Mouse (Mus musculus): ENCODE results near the gene Erp29.

The Erp29 gene

GRCm38 (mm10) chr5:121448450-121448849 is 3.9 kb downstream of the Erp29 start:
- DNase-seq, result peak in 1 of 2 experiments; percentile 19

DNA sequence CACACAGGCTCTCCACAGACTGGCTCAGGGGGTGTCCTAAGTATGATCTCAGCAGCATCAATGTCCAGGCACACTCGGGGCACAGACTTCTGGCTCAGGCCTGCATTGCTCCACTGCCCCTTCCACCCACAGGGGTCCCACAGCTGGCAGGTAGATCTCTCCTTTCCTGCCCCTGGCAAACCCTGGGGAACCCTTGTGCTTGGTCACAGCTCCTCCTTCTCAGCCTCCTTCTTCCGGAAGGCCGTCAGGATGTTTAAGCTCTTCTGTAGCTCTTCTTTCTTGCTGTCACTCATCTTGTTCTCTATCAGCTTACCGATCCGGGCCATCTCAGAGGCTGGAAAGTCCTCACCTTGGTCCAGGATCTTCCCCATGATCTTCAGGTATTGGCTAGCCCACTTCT is 7.4 kb downstream of the Erp29 start:
- no peak for DNase-seq

DNA sequence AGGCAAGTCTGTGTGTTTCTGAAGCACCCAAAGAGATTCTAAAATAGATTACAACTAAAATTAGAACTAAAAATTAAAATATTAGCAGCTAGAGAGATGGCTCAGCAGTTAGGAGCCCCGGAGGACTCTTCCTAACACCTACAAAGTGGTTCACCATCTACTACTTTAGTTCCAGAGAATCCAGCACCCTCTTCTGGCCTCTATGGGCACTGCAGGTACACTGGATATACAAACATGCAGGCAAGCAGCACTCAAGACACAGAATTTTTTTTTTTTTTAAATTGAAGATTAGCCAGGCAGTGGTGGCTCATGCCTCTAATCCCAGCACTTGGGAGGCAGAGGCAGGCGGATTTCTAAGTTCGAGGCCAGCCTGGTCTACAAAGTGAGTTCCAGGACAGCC is 8.8 kb downstream of the Erp29 start:
- peak in 1 of 2 experiments; percentile 40 for DNase-seq

- no peak for DNase-seq
Observed at GRCm38 (mm10) chr5:121438756-121439155, 13.6 kb downstream of the Erp29 start.

GRCm38 (mm10) chr5:121438131-121438530 is 14.2 kb downstream of the Erp29 start:
- DNase-seq, result no peak

DNA sequence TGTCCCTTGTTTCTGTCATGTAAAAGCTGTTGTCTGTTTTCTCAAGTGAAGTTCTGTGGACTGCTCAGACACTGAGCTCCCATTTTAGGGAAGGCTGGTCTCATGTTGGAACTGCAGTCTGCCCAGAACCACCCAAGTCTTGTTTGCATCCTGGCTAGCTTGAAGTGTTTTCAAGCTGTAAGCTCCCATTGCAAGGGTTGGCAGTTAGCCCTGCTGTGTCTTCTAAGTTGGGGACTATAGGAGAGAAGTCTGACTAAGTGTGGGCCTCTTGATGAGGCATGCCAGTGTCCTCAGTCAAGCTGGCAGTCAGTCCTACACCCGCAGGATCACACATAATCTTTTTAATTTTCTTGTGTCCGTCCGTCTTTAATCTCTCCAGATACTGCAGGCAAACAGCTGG is 23.4 kb downstream of the Erp29 start:
- no peak for DNase-seq

GRCm38 (mm10) chr5:121423297-121423696 is 29.0 kb downstream of the Erp29 start:
- DNase-seq, result no peak

GRCm38 (mm10) chr5:121422787-121423186 is 29.5 kb downstream of the Erp29 start:
- no peak for DNase-seq

DNA sequence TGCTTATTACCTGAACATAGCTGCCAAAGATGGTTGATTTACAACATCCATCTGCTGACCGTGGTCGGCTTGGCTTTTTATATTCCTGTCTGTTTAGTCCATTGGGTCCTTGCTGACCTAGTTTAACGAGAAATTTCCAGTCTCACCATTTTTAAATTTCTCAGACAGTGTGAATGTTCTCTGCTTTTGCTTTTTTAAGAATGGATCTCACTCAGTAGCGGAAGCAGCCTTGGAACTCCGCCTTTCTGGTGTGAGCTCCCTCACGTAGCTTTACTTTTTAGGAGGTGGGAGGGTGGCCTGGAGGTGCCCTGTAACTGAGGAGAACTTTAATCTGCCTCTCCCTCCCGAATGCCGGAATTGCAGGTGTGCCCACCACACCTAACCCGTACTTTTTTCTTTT is 31.6 kb downstream of the Erp29 start:
- no peak for DNase-seq

GRCm38 (mm10) chr5:121410975-121411374 is 41.3 kb downstream of the Erp29 start:
- no peak for DNase-seq

GRCm38 (mm10) chr5:121407856-121408255 is 44.5 kb downstream of the Erp29 start:
- no peak for DNase-seq

GRCm38 (mm10) chr5:121400849-121401248 is 51.5 kb downstream of the Erp29 start:
- no peak for DNase-seq

DNA sequence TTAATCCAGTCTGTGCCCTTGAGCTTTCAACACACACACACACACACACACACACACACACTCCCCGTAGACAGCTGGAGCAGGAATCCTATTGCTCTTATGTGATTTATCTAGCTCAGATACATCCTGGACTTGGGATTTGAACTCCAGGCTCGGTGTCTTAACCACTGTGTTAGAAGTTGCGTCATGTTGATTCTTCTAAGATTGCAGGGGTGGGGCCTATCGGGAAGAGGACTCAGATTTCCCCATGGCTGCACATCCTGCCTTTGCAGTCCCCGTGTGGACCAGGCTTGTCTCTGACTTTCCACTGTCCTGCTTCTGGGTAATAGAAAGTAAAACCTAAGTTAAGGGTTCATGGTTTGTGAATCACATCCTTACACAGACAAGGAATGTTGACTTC is 52.2 kb downstream of the Erp29 start:
- DNase-seq, result no peak

DNA sequence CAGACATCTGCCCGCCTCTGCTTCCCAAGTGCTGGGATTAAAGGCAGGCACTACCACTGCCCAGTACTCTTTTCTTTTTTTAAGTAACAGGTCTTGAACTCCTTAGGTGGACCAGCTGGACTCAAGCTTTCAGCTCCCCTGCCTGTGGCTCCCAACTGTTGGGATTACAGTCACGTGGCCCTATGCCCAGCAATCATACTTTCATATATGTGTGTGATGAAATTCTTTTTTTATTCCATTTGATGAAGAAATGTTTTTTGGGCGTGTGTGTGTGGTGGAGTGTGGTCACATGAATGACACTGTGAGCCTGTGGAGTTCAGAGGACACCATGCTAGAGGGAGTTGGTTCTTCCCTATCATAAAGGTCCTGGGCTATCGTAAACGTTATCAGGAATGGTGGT is 52.8 kb downstream of the Erp29 start:
- no peak for DNase-seq

- DNase-seq, result no peak
Observed at GRCm38 (mm10) chr5:121398965-121399462, 53.3 kb downstream of the Erp29 start.

DNA sequence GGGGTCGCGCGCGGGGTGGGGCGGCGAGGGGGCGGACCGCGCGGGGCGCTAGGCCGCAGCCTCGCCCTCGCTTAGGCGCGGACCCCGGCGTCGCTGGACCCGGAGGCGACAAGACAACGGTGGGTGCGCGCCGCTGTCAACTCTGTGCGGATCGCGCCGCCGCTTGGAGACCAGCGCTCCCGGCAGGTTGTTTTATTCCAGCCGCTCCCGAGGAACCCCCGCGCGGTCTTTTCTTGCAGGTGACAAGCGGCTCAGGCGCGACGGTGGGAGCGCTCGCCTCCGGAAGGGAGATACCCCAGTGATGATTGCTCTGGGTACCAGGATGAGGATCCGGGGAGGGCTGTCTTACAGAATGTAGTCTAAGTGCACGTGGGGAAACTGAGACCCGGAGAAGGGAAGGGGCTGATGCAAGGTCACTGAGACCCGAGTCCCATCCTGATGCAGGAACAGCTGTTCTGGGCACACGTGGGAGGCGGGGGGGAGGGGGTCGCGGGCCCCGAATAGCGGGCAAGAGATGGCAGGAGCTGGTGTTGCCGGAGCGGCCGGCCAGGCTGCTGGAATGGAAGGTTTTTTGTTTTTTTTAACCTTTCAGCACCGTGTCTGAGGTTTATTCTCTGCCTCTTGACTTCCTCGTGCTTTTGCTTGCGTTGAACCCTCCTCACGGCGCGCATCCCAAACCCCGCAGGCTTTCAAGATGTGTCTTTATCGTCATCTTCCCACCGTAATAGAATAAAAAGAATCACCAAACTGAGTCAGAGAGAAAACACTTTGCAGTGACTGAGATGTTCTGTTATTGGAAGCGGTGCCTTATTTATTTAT is 54.0 kb downstream of the Erp29 start:
- no peak for DNase-seq

DNA sequence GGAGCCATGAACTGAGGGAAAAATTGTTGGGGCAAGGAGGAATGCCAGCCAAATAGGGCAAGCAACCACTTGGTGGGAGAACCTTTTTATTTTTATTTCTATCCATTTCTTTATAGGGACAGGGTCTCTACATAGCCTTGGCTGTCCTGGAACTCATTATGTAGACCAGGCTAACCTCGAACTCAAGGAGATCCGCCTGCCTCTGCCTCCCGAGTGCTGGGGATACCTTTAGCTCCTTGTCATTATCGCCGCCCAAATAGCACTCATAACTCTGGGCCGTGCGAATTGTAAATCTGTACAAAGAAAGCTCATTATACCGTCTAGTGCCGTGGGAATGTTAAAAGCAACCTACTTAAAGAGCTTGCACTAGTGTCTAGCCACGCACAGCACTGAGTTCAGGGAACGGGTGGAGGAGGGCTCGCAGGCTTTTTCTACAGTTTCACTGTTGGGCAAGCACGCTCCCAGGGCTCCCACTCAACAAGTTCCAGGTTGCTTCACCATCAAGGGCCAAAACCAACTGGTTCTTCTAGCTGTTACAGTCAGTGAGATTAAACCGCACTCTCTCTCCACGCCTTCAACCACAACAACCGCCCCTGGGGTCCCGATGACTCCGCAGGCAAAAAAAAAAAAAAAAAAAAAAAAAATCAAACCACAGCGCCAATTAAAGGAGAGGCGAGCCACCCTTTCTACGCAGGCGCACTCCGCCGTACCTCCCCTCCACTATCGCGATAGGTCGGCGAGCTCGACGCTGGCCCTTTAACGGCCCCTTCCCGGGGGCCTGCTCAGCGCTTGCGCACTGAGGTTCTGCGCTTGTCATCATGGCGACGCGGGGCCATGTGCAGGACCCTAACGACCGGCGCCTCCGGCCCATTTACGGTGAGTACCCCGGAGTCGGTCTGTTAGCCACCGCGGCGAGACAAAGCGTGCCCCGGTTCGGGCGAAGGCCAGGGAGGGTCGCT is 54.8 kb downstream of the Erp29 start, which contains the start of gene Naa25:
TSS of gene Naa25 (plus strand) at position 750 of the 959 bp plus-strand sequence.
- peak; percentile 91 to 92 for DNase-seq

GRCm38 (mm10) chr5:121395621-121396020 is 56.7 kb downstream of the Erp29 start:
- no peak for DNase-seq

GRCm38 (mm10) chr5:121393402-121393801 is 58.9 kb downstream of the Erp29 start:
- no peak for DNase-seq

DNA sequence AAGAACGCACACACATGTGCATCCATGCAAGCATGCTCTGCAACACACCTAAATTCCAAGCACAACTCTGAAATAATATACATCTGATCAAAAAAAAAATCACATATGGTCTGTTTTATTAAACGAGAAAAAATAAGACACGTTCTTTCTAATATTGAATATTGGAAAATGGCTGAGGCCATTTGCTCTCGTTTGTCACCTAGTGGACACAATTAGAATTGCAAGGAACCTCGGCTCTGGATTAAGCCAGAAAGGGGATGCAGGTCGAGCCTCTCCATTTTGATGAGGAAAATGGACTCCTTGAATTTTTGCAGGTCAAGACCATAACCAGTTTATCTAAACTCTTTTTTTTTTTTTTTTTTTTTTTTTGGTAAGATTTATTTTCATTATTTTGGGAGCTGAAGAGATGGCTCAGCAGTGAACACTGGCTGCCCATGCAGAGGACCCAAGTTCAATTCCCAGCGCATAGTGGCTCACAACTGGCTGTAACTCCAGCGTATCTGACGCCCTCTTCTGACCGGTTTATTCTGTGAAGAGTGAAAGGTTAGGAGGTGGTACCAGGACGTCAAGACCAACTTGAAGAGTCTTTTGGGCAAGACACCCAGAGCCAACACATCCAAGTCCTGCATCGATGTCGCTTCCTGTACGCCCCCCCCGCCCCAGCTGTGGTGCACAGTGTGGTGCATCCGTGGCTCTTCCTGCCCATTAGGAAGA is 59.5 kb downstream of the Erp29 start:
- DNase-seq, result no peak

GRCm38 (mm10) chr5:121389691-121390090 is 62.6 kb downstream of the Erp29 start:
- no peak for DNase-seq

DNA sequence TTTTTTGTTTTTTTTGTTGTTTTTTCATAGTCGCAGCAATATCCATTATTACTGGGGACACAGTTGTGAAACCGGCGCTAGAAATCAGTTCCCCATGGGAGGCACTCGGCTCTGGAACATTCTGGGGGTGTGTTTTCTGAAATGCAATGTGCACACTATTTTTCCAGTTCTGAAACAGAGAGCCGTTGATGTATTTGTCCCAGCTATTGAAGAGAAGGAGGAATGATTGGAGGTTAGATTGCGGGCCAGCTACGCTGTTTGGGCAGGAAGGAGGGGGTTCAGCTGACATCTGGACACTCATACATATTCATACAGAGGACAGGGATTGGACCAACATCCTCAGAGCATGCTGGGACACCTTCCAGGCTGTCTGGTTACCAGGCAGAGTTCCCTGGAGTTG is 63.2 kb downstream of the Erp29 start:
- DNase-seq, result no peak

DNA sequence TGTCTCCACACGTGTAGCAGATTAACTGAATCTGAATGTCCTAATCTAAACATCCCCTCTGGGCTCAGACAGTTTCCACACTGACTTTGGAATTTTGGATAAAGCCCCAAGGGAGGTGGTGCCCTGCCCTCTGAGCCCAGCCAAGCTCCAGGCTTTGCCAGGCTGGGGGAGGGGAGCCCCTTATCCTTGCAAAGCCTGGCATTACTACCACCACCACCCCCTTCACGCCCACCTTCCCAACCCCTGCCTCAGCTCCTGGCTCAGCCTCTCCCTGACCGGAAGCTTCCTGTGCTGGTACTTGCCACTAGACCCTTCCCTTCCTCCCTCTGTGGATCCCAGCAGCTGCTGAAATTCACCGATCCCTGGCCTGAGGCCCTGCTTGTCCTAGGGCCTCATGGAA is 65.2 kb downstream of the Erp29 start:
- DNase-seq, result no peak
